Mouse (Mus musculus): ENCODE data around the gene Trim11.
"Not testable (repeated sequence)": the region's sequence is repeated elsewhere in the genome, so short reads cannot be mapped to it uniquely, and the experiment has no call there.

The Trim11 gene

DNA sequence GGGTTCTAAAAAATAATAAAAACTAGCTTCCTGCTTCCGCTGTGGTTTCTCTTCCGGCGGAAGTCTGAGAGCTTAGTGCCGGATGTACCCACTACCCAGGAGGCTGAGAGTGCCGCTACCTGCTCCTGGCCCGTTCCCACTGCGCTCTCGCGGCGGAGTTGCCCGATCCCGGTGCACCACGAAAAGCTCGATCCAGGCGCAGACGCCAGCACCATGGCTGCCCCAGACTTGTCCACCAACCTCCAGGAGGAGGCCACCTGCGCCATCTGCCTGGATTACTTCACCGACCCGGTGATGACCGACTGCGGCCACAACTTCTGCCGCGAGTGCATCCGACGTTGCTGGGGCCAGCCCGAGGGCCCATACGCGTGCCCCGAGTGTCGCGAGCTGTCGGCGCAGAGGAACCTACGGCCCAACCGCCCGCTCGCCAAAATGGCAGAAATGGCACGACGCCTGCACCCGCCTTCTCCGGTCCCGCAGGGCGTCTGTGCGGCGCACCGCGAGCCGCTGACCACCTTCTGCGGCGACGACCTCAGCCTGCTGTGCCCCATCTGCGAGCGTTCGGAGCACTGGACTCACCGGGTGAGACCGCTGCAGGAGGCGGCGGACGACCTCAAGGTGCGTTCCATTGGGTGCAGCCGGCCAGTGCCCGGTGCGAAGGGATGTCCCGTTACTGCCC lies at the start of gene Trim11:
Gene Trim11, plus strand, starts transcription at position 67 of the 679 bp plus-strand sequence.
- DNase-seq (ENCODE audit: extremely low read depth, low read depth, low spot score), result no peak

DNA sequence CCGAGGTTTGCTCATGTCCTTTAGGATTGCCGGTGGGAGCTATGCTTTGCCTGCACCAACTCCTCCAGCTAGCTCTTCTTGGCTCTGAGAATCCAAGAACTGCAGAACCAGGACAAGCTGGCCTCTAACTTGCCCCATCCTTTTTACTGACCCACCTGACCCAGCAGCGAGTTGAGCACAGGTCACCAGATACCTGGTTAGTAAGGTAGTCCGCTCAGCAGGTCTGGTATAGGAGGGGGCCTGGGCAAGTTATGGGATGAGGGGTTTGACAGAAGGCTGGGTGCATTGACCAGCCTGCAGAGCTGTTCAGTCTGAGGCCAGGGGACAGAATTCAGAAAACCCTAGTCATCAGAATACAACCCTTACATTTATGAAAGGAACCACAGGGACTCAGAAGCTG lies 48.8 kb upstream of the Trim11 start:
- DNase-seq (ENCODE audit: extremely low read depth, low read depth, low spot score), result no peak

DNA sequence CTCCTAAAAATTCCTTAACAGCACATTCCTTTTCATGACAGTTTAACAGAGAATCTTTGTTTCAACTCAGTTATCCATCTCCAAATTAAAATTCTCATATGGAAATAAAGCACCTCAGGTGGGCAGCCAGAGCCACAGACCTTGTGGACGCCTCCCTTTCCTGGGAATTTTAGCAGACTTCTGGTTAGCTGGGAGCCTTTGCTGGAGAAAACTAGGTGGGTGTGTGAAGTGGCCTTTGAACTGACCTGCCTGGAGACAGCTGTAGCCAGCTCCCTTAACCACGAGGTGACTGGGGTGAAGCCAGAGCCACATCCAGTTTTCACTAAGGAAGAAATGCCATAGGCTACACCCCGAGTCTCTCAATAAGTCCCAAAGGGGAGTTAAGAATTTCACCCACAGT lies 48.3 kb upstream of the Trim11 start:
- no peak for DNase-seq (ENCODE audit: extremely low read depth, low read depth, low spot score)

DNA sequence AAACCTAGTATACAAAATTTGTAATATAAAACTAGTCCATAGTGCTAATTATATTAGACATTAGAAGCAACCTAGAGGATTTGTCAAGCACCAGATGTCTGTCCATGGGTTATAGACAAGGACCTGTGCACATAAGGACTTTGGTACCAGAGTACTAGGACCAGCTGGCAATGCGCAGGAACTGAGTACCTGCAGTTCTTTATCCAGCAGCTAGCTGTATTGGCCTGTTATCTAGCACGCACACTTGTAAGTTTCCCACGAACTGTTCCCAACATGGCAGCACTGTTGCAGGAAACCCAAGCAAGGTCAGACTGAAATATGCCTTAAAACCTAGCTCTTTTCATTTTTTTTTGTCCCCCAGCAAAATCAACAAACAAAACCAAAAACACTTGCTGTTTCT lies 47.6 kb upstream of the Trim11 start:
- no peak for DNase-seq (ENCODE audit: extremely low read depth, low read depth, low spot score)

DNA sequence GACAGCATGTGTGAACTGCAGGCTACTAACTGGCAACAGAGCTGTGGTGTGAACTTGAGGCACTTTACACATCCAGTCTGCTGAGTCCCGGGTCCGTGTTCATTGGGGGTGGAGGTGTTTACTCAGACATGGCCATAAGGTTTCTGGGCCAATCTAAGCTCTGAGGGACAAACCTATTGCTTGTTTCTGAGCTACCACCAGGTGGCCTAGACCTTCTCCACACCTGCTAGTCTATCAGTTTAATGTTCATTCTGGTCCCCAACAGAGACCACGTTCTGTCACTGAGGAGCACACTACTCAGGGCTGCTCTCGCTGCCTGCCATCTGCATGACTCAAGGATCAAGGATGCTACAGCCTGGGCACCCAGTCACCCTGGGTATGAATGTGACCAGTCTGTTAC lies 46.3 kb upstream of the Trim11 start:
- no peak for DNase-seq (ENCODE audit: extremely low read depth, low read depth, low spot score)

DNA sequence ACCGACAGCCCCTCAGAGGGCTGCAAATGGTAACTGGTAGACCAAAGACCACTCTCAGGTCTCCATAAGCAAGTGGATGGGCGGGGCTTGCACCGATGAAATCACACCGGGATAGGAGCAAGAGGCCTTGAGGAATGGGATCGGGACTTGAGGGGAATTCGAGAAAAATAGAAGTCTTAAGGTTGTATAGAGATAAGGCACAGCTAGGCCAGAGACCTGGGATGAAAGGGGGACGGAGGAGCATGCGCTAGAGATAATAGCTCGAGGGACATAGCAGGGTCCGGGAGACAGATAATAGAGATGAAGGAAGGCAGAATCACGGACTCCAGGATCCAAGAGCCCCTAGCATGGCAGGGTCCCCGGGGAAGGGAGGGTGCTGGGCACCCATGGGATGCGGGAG lies 40.0 kb upstream of the Trim11 start:
- no peak for DNase-seq (ENCODE audit: extremely low read depth, low read depth, low spot score)

DNA sequence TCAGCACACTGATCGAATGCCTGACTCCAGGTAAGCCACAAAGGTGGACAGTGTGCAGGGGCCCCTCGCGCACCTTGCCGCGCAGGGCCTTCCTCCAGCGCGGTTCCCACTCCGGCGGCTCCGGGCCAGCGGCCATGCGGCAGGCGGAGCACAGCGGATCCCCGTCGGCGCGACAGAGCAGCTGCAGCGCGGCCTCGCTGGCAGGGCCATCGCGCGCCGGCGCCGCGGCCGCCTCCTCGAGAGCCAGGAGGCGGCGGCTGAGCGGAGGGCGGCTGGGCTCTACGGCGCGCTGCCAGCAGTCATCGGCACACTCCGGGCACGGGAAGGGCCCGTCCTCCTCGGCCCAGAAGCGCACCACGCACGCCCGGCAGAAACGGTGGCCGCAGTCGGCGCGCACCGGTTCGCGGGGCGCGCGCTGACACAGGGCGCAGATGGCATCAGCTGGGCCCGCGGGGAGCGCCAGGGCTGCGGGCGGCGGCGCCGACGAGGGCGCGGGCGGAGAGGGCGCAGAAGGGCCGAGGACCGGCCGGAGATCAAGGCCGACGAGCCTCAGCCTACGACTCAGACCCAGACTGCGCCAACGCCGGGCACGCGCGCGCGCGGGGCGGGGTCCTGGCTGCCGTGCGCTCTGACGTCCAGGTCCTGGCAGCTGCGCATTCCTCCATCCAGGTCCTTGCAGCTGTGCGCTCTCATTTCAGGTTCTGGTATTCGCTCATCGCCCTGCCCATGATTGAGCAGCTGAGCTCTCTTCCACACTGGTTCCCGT lies 39.4 kb upstream of the Trim11 start, which contains the start of gene Rnf187:
Gene Rnf187, minus strand, starts transcription at position 595 of the 766 bp plus-strand sequence.
- no peak for DNase-seq (ENCODE audit: extremely low read depth, low read depth, low spot score)

DNA sequence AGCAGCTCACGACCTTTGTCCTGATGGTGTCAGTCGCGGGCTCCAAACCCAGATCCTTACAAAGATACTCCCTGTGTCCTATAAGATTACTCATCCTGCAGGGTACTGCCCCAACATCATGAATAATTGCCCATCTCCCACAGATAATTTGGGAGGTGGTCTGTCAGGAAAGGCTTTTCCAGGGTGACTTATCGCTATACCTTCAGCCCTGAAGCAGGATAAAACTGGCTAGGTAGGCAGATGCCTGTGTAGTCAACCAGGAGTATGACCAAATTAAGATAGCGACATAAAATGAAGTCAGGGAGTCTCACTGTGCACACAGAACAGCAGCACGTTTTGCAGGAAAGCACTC lies 38.8 kb upstream of the Trim11 start:
- no peak for DNase-seq (ENCODE audit: extremely low read depth, low read depth, low spot score)

DNA sequence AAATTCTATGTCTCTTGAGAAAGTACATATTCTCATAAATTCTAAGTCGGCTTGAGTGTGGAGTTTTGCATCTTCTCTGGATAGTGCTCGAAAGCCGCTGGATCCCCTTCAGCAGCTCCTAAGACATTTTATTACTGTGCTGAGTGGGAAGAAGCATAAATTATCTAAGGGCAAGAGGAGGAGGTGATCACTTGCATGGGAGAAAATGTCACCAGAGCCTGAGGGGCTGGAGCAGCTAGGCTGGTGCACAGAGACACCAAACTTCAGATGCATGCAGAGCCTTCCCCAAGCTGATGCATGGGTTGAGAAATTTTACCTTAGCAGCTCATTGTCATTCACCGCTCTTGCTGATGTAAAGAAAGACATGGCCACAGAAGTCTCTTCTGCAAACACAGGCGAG lies 33.8 kb upstream of the Trim11 start:
- no peak for DNase-seq (ENCODE audit: extremely low read depth, low read depth, low spot score)

DNA sequence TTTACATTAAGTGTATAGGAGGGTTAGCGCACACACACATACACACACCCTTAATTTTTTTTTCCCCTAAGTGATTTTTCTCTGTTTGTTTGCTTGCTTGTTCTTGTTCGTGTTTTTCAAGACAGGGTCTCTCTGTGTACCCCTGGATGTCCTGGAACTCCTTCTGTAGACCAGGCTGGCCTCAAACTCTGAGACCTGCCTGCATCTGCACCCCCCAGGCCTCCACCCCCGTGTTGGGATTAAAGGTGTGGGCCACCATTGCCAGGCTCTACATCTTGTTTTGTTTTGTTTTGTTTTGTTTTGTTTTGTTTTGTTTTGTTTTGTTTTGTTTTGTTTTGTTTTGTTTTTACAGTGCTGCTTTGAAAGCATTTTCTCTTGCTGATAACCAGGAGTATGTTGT lies 30.6 kb upstream of the Trim11 start:
- DNase-seq (ENCODE audit: extremely low read depth, low read depth, low spot score), result no peak

DNA sequence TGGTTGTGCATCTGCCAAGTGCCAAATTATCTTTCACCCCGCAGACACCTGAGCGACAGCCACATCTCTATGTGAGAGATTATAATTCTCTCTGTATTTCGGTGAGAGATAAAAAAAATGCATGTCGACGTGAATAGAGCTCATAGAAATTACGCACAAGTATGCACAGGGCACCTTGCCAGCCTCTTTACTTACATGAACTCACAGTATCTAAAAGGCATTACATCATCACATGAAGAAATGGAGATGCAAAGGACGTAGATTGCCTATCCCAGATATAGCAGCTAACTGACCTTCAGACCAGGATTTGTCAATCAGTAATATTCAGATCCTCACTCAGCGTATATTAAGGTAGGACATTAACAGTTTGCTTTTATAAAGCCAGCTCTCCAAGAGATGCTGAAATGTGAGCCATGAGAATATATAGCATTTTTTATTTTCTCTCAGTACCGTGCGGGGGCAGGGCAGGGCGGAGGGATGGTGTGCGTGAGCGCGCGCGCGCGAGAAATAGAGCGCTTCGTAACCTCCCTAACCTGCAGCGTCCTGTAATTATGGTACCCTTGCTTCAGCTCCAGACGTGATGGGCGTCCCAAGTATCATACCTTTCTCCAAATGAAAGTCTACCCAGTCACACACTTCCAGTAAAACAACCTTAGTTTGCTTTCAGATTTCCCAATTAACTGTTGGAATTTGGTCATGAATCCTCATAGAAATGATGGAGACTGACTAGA lies 29.9 kb upstream of the Trim11 start:
- no peak for DNase-seq (ENCODE audit: extremely low read depth, low read depth, low spot score)

DNA sequence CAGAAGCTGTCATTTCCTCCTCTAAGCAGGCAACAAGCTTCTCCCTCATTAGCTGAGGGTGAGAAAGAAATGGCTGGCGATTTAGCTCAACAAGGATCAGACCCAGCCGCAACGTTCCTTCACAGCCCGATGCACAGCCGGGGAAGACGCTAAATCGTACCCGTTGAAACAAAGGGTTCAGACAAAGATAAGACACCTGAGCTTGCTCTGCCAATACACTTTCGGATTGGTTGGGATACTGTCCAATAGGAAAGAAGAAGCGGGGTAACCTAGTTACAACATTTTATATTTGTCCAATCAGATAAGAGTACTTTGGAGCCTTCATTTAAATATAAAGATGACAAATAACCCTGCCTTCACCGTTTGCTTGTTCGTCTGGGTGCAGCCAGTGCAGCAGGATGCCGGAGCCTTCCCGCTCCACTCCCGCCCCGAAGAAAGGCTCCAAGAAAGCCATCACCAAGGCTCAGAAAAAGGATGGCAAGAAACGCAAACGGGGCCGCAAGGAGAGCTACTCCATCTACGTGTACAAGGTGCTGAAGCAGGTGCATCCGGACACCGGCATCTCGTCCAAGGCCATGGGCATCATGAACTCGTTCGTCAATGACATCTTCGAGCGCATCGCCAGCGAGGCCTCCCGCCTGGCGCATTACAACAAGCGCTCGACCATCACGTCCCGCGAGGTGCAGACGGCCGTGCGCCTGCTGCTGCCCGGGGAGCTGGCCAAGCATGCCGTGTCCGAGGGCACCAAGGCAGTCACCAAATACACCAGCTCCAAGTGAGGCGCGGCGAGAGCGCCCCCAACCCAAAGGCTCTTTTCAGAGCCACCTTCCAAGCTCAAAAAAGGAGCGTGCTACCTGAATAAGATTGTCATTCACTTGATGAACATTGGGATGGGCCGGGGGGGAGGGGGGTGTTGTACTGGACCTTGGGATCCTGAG lies 29.1 kb upstream of the Trim11 start, which contains the start of gene Hist3h2ba:
Gene Hist3h2ba, plus strand, starts transcription at position 379 of the 938 bp plus-strand sequence.
- DNase-seq (ENCODE audit: extremely low read depth, low read depth, low spot score), result no peak

DNA sequence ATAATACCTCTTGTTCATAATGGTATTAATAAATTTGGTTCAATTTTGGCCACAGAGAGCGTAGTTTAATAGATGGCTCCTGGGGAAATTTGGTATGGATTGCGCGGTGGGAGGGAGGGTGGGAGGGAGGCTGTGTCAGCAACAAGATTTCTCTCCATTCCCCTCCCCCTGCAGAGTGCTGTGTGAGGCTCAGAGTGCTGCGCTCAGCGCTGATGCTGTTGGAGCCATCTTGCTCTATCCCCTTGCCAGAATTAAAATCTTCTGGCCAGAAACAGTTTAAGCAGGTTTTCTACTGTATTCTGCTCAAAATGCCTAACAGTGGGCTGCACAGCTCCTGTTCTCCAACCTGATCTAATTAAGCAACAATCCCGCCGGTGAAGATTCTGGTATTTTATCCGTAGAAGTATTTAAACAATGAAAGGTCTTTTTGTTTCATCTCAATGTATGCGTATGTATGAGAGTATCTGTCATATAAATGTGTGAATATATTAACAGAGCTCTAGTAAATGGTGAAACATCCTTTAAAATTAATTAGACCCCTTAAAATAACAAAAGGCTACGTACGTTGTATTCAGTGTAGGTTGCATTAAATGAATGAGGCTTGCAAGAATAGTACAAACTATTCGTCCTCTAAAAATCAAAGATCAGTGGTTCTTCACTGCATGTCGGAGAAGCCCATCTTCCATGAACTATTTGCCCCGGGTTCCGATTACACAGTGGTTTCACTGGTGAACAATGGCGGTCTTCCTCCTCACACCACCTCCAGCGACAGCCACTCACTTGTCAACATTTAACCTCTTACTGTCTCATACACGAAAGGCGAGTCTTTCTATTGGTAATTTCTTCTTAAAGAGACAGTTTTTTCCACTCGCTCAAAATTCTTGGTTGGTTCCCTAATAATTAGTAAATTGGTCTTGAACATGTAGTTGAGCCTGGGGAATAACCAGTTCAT lies 28.1 kb upstream of the Trim11 start:
- no peak for DNase-seq (ENCODE audit: extremely low read depth, low read depth, low spot score)

DNA sequence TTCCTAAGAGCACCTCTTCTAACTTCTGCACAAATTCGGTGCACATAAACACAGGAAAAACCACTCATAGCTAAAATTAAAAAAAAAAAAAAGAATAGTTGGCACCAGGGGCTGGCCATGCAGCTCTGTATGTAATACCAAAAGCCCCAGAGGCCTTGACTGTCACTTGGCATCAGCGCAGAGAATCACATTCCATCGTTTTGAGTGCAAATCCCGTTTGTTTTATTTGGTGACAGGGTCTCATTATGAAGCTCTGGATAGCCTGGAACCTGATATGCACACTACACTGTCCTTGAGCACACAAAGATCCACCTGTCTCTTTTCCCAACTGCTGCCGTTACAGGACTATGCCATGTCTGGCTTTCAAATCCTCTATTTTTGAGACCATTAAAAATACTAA lies 26.7 kb upstream of the Trim11 start:
- no peak for DNase-seq (ENCODE audit: extremely low read depth, low read depth, low spot score)

DNA sequence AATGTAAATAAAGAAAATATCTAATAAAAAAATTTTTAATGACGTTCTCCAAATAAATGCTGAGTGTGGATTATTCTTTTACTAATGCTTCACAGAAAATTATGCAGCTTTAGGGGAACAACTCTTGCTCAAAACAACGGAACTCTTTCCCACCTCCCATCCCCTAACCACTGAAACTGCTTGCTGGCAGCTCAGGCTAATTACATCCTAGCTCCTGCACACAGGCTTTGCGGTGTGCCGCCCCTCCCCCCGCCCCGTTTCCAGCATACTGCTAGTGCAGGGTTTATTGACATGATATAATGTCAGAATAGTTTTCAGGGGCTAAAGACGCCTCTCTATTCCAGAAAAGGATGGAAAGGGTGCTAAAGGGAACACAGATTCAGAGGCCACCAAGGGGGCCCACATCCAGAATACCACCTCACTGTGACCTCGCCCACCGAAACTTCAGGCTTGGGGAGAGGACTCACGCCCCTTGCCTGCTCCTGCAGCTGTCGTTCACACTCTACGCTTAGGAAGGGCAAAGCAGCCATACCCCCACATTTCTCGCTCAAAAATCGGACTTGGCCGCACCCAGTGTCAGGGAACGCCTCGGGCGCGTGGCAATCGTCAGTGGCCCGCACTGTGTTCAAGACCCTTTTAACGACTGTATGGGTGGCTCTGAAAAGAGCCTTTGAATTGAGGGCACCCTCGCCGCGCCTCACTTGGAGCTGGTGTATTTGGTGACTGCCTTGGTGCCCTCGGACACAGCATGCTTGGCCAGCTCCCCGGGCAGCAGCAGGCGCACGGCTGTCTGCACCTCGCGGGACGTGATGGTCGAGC lies 24.3 kb upstream of the Trim11 start:
- DNase-seq (ENCODE audit: extremely low read depth, low read depth, low spot score), result no peak

DNA sequence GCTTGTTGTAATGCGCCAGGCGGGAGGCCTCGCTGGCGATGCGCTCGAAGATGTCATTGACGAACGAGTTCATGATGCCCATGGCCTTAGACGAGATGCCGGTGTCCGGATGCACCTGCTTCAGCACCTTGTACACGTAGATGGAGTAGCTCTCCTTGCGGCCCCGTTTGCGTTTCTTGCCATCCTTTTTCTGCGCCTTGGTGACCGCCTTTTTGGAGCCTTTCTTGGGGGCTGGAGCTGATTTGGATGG lies 23.8 kb upstream of the Trim11 start:
- not testable (repeated sequence) for DNase-seq (ENCODE audit: extremely low read depth, low read depth, low spot score)

DNA sequence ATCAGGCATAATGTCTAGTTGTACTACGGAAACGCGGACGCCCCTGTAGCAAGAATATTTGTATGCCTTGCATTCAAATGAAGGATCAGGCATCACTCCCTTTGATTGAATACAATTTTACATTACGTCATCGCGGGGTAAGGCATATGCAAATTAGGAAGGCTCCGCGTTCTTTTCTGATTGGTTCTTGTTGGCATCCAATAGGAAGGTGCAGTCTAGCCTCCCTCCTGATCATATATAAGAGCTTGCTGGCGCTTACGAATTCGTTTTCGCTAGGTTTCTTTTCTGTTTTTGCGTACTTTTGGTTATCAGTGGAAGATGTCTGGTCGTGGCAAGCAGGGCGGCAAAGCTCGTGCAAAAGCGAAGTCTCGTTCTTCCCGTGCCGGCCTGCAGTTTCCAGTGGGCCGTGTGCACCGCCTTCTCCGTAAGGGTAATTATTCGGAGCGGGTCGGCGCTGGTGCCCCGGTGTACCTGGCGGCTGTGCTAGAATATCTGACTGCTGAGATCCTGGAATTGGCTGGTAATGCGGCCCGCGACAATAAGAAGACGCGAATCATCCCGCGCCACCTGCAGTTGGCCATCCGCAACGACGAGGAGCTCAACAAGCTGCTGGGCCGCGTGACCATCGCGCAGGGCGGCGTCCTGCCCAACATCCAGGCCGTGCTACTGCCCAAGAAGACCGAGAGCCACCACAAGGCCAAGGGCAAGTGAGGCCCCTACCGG lies 23.3 kb upstream of the Trim11 start, which contains the start of the genes Hist3h2a and Trim17:
Gene Hist3h2a, plus strand, starts transcription at position 266 of the 723 bp plus-strand sequence.
Gene Trim17, plus strand, starts transcription at position 266 of the 723 bp plus-strand sequence.
- DNase-seq (ENCODE audit: extremely low read depth, low read depth, low spot score), result peak; percentile 75

DNA sequence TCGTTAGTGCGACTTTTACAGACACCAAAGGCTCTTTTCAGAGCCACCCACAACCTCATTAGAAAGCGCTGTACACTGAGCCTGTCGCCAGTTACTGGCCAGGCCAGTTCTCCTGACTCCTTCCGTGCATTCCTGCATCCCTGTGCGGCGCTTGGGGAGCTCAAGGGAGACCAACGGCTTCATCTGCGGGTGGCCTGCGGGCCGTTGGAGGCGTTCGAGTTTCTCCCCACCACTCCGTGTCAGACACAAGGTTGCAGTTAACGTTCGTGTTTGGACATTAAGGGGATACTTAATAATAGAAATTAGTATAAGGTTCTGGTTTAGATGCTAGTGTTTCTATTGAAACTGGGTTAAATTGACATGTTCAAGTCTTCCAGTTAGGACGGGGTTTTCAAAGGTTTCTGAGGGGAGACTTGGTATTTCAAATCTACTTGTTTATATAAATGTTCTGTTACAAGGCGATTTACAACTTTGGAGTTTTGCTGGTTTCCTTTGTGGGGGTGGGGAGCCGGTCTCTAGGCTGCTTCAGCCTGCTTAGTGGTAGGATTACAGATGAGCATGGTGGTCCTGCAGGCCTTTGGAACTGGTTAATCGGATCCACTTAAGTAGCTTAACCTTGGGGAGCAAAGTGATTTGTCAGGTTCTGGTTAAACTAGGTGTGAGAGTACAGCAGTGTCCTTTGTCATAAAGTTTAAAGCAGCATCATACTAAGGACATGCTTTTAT lies 22.6 kb upstream of the Trim11 start:
- DNase-seq (ENCODE audit: extremely low read depth, low read depth, low spot score), result no peak

All from fat pad, adult 2 months (tissue).